Mouse (Mus musculus): ENCODE measurements around the gene Cplane1. TPM values are rescaled to one million over a fixed set of nuclear protein-coding genes. Genes with fewer than 3 reads are reported as not detected.
A peak's percentile ranks its signal among the peaks of the same experiment; 100 is the strongest.

Cplane1 gene
- total RNA-seq (2014; rRNA removed; ENCODE audit: low replicate concordance) (3.5 and 4.1 TPM in 2 replicates), polyA plus RNA-seq (2015; fragmentation: Nextera tagmentation; extraction: Ambion mirVana) (2.2 and 2.3 TPM in 2 replicates)

GRCm38 (mm10) chr15:8168591-8169265, at the start of gene Cplane1:
Cplane1 (plus strand) TSS chr15:8169106.
- Histone ChIP-seq H3K9ac (replicated peaks; ENCODE audit: low read depth, low read length) (peak within 1 kb of the TSS; percentile 59), H3K4me3 (ENCODE audit: low read depth, low read length) (peak within 1 kb of the TSS; percentile 65), H3K36me3 (replicated peaks; ENCODE audit: control insufficient read depth, insufficient read depth, low read length) (peaks cover 3% of the 10 kb centered on the region; the same call in 1 of the 2 replicates), H3K27ac (ENCODE audit: low read depth) (peak within 1 kb of the TSS; percentile 49; the same call in 1 of the 2 replicates), H3K4me2 (ENCODE audit: low read depth, low read length) (peak within 1 kb of the TSS; percentile 66), H3K4me1 (ENCODE audit: control insufficient read depth, insufficient read depth) (no peaks in the 10 kb centered on the region), H3K9me3 (replicated peaks; ENCODE audit: control insufficient read depth, low read length) (no peaks in the 10 kb centered on the region), H3K27me3 (ENCODE audit: control insufficient read depth, insufficient read depth, low read length) (no peaks in the 10 kb centered on the region)
- TF ChIP-seq CTCF (IDR thresholded peaks at IDR 0.05; ENCODE audit: low read depth) (0 out of 2 replicates have a peak, but pooled peaks have one; percentile 9), EP300 (IDR thresholded peaks at IDR 0.05; ENCODE audit: low read depth) (no peak)
- peak; percentile 86 for DNase-seq (ENCODE audit: low spot score)
- peak; percentile 100 for ATAC-seq (ENCODE audit: insufficient read depth, low read depth)
- under 1% methylated on average over 28 of the region's 47 CpGs for WGBS

GRCm38 (mm10) chr15:8129281-8129680, 39.6 kb upstream of the Cplane1 start:
- no peaks in the 10 kb centered on the region for H3K9me3 ChIP-seq (replicated peaks; ENCODE audit: control insufficient read depth, low read length)
- TF ChIP-seq CTCF (IDR thresholded peaks at IDR 0.05; ENCODE audit: low read depth) = no peak; the same call in 1 of the 2 replicates
- TF ChIP-seq EP300 (IDR thresholded peaks at IDR 0.05; ENCODE audit: low read depth) = no peak
- H3K27ac ChIP-seq (ENCODE audit: low read depth) = no peak overlapping the region
- no peak overlapping the region for H3K4me2 ChIP-seq (ENCODE audit: low read depth, low read length)
- WGBS = 50% methylated on average over 1 of the region's 1 CpGs
- ATAC-seq (ENCODE audit: insufficient read depth, low read depth) (no peak), DNase-seq (ENCODE audit: low spot score) (no peak)
- H3K9ac ChIP-seq (replicated peaks; ENCODE audit: low read depth, low read length) = no peak overlapping the region
- peaks cover 81% of the 10 kb centered on the region for H3K36me3 ChIP-seq (replicated peaks; ENCODE audit: control insufficient read depth, insufficient read depth, low read length)
- no peaks in the 10 kb centered on the region for H3K4me1 ChIP-seq (ENCODE audit: control insufficient read depth, insufficient read depth)
- no peaks in the 10 kb centered on the region for H3K27me3 ChIP-seq (ENCODE audit: control insufficient read depth, insufficient read depth, low read length)
- no peak overlapping the region for H3K4me3 ChIP-seq (ENCODE audit: low read depth, low read length)

- Histone ChIP-seq H3K4me1 (ENCODE audit: control insufficient read depth, insufficient read depth) (no peaks in the 10 kb centered on the region), H3K27me3 (ENCODE audit: control insufficient read depth, insufficient read depth, low read length) (no peaks in the 10 kb centered on the region), H3K4me3 (ENCODE audit: low read depth, low read length) (no peak overlapping the region), H3K9ac (replicated peaks; ENCODE audit: low read depth, low read length) (no peak overlapping the region), H3K9me3 (replicated peaks; ENCODE audit: control insufficient read depth, low read length) (no peaks in the 10 kb centered on the region), H3K36me3 (replicated peaks; ENCODE audit: control insufficient read depth, insufficient read depth, low read length) (peaks cover 93% of the 10 kb centered on the region), H3K4me2 (ENCODE audit: low read depth, low read length) (no peak overlapping the region), H3K27ac (ENCODE audit: low read depth) (no peak overlapping the region)
- no peak for ATAC-seq (ENCODE audit: insufficient read depth, low read depth)
- DNase-seq (ENCODE audit: low spot score) = no peak
- TF ChIP-seq EP300 (IDR thresholded peaks at IDR 0.05; ENCODE audit: low read depth) = no peak
- no peak for TF ChIP-seq CTCF (IDR thresholded peaks at IDR 0.05; ENCODE audit: low read depth)
- 96% methylated on average over 3 of the region's 3 CpGs for WGBS
Measured at GRCm38 (mm10) chr15:8131268-8131667, 37.6 kb upstream of the Cplane1 start.

GRCm38 (mm10) chr15:8131761-8132160, 37.1 kb upstream of the Cplane1 start:
- H3K27me3 ChIP-seq (ENCODE audit: control insufficient read depth, insufficient read depth, low read length) = no peaks in the 10 kb centered on the region
- no peaks in the 10 kb centered on the region for H3K9me3 ChIP-seq (replicated peaks; ENCODE audit: control insufficient read depth, low read length)
- no peak overlapping the region for H3K9ac ChIP-seq (replicated peaks; ENCODE audit: low read depth, low read length)
- no peak overlapping the region for H3K27ac ChIP-seq (ENCODE audit: low read depth)
- H3K4me1 ChIP-seq (ENCODE audit: control insufficient read depth, insufficient read depth) = no peaks in the 10 kb centered on the region
- ATAC-seq (ENCODE audit: insufficient read depth, low read depth) (no peak), DNase-seq (ENCODE audit: low spot score) (no peak)
- TF ChIP-seq CTCF (IDR thresholded peaks at IDR 0.05; ENCODE audit: low read depth) = no peak
- no peak for TF ChIP-seq EP300 (IDR thresholded peaks at IDR 0.05; ENCODE audit: low read depth)
- no peak overlapping the region for H3K4me2 ChIP-seq (ENCODE audit: low read depth, low read length)
- H3K36me3 ChIP-seq (replicated peaks; ENCODE audit: control insufficient read depth, insufficient read depth, low read length) = peaks cover 93% of the 10 kb centered on the region
- H3K4me3 ChIP-seq (ENCODE audit: low read depth, low read length) = no peak overlapping the region

- DNase-seq (ENCODE audit: low spot score) (no peak), ATAC-seq (ENCODE audit: insufficient read depth, low read depth) (no peak)
- no peak overlapping the region for H3K27ac ChIP-seq (ENCODE audit: low read depth)
- no peaks in the 10 kb centered on the region for H3K27me3 ChIP-seq (ENCODE audit: control insufficient read depth, insufficient read depth, low read length)
- no peak overlapping the region for H3K4me2 ChIP-seq (ENCODE audit: low read depth, low read length)
- WGBS = 87% methylated on average over 5 of the region's 5 CpGs
- TF ChIP-seq CTCF (IDR thresholded peaks at IDR 0.05; ENCODE audit: low read depth) (no peak), EP300 (IDR thresholded peaks at IDR 0.05; ENCODE audit: low read depth) (no peak)
- no peak overlapping the region for H3K4me3 ChIP-seq (ENCODE audit: low read depth, low read length)
- no peak overlapping the region for H3K9ac ChIP-seq (replicated peaks; ENCODE audit: low read depth, low read length)
- H3K9me3 ChIP-seq (replicated peaks; ENCODE audit: control insufficient read depth, low read length) = no peaks in the 10 kb centered on the region
- H3K4me1 ChIP-seq (ENCODE audit: control insufficient read depth, insufficient read depth) = no peaks in the 10 kb centered on the region
- peaks cover 91% of the 10 kb centered on the region for H3K36me3 ChIP-seq (replicated peaks; ENCODE audit: control insufficient read depth, insufficient read depth, low read length)
Measured at GRCm38 (mm10) chr15:8135606-8136005, 33.3 kb upstream of the Cplane1 start.
